Mouse (Mus musculus) embryonic fibroblast, embryonic 13.5 days (primary cell): Measurements from ENCODE around the gene Kcne2.

Experiments used
- CTCF ChIP-seq: IDR thresholded peaks from 2 replicates; pipeline ENCODE4 v1.5.1; 2011; ENCODE audit warnings: mild to moderate bottlenecking, control low read depth, low read length, moderate library complexity, borderline replicate concordance; ENCODE audit not compliant: insufficient read depth
- POLR2A ChIP-seq: IDR thresholded peaks from 2 replicates; pipeline ENCODE4 v1.6.1; 2011; ENCODE audit warnings: low read depth, mild to moderate bottlenecking, control low read depth, low read length, moderate library complexity

- TF ChIP-seq CTCF (no peak), POLR2A (no peak)
These were observed at the start of gene Kcne2 for GRCm38 (mm10) chr16:92292101-92292500.
